Mouse (Mus musculus) kidney, postnatal 0 days (tissue): Measurements from ENCODE around the gene Sdk2. TPM values are rescaled to one million over a fixed set of nuclear protein-coding genes. Genes with fewer than 3 reads are reported as not detected.

ENCODE experiments used
- ATAC-seq: fragments of 200-750 bp; cut with Nextera tagmentation; replicated peaks from 2 replicates; pipeline ENCODE4 v1.8.0; 2017; ENCODE audit warnings: low read depth, moderate number of reproducible peaks, moderate TSS enrichment, moderate library complexity; ENCODE audit not compliant: low FRiP score
- DNase-seq: peaks from one replicate; pipeline ENCODE4 v3.0.0-alpha.2; 2016; ENCODE audit warnings: low spot score
- H3K27ac ChIP-seq: fragments of 300-500 bp; sonication (generic); 2 replicates; pipeline ENCODE4 v1.5.1; 2014; ENCODE audit warnings: mild to moderate bottlenecking
- H3K27me3 ChIP-seq: fragments of 300-500 bp; sonication (generic); 2 replicates; pipeline ENCODE4 v1.6.1; 2014; ENCODE audit warnings: low read length, mixed read lengths; ENCODE audit not compliant: insufficient read depth
- H3K36me3 ChIP-seq: fragments of 300-500 bp; sonication (generic); 2 replicates; pipeline ENCODE4 v1.6.1; 2014; ENCODE audit warnings: low read length, mixed read lengths; ENCODE audit not compliant: insufficient read depth
- H3K4me1 ChIP-seq: fragments of 300-500 bp; sonication (generic); replicated peaks from 2 replicates; pipeline ENCODE4 v1.6.1; 2014; ENCODE audit warnings: antibody characterized with exemption, low read length, mixed read lengths; ENCODE audit not compliant: insufficient read depth
- H3K4me2 ChIP-seq: fragments of 300-500 bp; sonication (generic); 2 replicates; pipeline ENCODE4 v1.6.1; 2014; ENCODE audit warnings: mild to moderate bottlenecking, low read length, moderate library complexity, mixed read lengths
- H3K4me3 ChIP-seq: fragments of 300-500 bp; sonication (generic); replicated peaks from 2 replicates; pipeline ENCODE4 v1.5.1; 2014; ENCODE audit warnings: low read depth, low read length
- H3K9ac ChIP-seq: fragments of 300-500 bp; sonication (generic); 2 replicates; pipeline ENCODE4 v1.6.1; 2014; ENCODE audit warnings: low read depth, low read length
- H3K9me3 ChIP-seq: fragments of 300-500 bp; sonication (generic); replicated peaks from 2 replicates; pipeline ENCODE4 v1.6.1; 2016; ENCODE audit warnings: low read length, inconsistent platforms, mixed read lengths
- CTCF ChIP-seq: IDR thresholded peaks from 2 replicates; pipeline ENCODE4 v1.5.1; 2016; ENCODE audit warnings: antibody characterized with exemption, low read depth, mild to moderate bottlenecking, moderate library complexity
- WGBS: fragments of 180-500 bp; shearing (Covaris S2); extraction: QIAGEN DNeasy Blood & Tissue Kit; methylation state at CpG from one replicate; pipeline ENCODE4 v1.1.7; 2014; 5-methylcytosine and 5-hydroxymethylcytosine counted together
- polyA plus RNA-seq: library from polyadenylated mRNA; unstranded; fragments of >200 nt; fragmentation: Nextera tagmentation; extraction: Ambion mirVana; gene quantifications from 2 replicates; pipeline ENCODE4 v1.2.1, GENCODE M21; 2015

The Sdk2 gene
- polyA plus RNA-seq, 1 experiment from 2014 or later, result 2.2 TPM

DNA sequence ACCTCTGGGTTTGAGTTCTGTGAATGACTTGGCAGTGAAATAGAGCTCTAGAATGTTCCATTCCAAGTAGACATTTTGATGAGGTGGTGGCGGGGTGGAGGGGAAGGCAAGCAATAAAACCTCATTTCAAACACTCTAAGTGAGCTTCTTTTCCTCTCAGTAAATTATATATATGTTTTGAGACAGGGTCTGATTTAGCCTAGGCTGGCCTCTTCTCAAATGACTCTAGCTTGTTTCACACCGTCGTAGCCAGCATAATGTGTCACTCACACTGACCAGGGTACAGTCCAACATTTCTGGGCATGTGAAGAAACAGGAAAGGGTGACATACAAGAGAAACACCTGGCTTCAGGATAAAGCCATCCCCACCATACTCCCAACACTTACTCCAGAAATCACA, 68.1 kb downstream of the Sdk2 start:
- Histone ChIP-seq H3K27me3 (no peaks in the 10 kb centered on the region), H3K4me2 (no peak overlapping the region), H3K9me3 (no peaks in the 10 kb centered on the region), H3K4me3 (no peak overlapping the region), H3K4me1 (no peaks in the 10 kb centered on the region), H3K27ac (no peak overlapping the region), H3K36me3 (no peaks in the 10 kb centered on the region), H3K9ac (no peak overlapping the region)
- 56% methylated on average over 3 of the region's 3 CpGs for WGBS
- no peak for TF ChIP-seq CTCF
- DNase-seq, result peak; percentile 52
- ATAC-seq, result no peak

DNA sequence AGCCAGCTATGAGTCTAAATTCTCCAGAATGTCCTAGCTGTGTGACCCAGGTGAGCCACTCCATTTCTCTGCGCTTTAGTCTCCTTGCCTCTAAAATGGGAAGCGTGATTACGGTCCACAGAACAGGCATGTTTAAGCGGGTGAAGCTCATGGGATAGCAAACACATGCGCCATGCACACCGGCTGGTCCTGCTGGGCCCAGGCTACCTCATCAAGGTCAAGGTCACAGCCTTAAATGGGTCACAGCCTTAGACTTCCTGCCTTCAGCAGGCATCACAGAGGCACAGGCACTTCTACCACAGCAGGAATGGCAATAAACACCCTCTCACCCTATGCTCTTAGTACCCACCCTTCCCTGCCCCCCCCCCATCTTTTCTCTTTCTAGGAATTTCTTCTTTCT, 72.9 kb downstream of the Sdk2 start:
- Histone ChIP-seq H3K9ac (no peak overlapping the region), H3K4me3 (no peak overlapping the region), H3K4me2 (no peak overlapping the region), H3K4me1 (no peaks in the 10 kb centered on the region; the same call in 1 of the 2 replicates), H3K36me3 (no peaks in the 10 kb centered on the region), H3K27me3 (no peaks in the 10 kb centered on the region), H3K27ac (no peak overlapping the region), H3K9me3 (no peaks in the 10 kb centered on the region)
- ATAC-seq (no peak), DNase-seq (no peak)
- no peak for TF ChIP-seq CTCF
- 94% methylated on average over 6 of the region's 6 CpGs for WGBS

DNA sequence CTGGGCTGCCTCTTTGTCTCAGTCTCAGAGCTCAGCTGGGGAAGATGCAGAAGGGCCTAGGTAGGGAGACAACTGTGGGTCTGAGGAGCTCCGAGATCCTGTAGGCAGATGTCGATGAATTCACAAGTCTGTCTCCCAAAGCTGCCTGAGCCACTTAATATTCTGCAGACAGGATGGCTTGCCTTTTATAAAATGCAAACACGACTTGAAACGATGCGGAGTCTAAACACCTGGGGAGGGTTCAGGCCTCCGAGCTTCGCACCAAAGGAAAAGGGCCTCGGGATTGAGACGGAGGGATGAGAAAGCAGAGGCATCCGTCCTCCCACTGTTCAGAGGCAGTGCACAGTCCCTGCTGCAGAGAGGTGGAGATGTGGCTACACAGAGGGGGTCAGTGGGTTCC, 74.0 kb downstream of the Sdk2 start:
- Histone ChIP-seq H3K27me3 (no peaks in the 10 kb centered on the region), H3K4me3 (no peak overlapping the region), H3K27ac (no peak overlapping the region), H3K36me3 (no peaks in the 10 kb centered on the region), H3K4me1 (no peaks in the 10 kb centered on the region; the same call in 1 of the 2 replicates), H3K9ac (no peak overlapping the region), H3K9me3 (no peaks in the 10 kb centered on the region), H3K4me2 (no peak overlapping the region)
- TF ChIP-seq CTCF, result no peak
- 76% methylated on average over 10 of the region's 10 CpGs for WGBS
- DNase-seq, result no peak
- no peak for ATAC-seq

DNA sequence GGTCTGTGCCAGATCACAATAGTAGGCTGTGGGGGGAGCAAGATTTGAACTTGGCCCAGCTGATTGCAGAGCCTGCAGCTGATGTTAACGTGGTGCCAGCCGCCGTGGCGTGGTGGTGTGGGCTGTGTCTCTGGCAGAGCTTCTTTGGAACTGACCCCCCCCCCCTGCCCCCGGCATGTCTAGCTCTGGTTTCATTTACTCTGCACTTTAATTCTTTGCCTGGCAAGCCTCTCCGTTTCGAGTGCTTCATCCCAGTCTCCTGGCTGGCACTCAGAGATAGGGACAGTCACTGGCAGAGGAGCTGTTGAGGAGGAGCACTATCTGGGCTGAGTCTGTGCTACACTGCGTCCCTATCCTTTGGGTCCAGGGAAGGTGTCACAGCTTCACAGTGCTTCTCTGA, 75.0 kb downstream of the Sdk2 start:
- H3K4me1 ChIP-seq, result no peaks in the 10 kb centered on the region; the same call in 1 of the 2 replicates
- ATAC-seq, result no peak
- WGBS, result 73% methylated on average over 8 of the region's 8 CpGs
- H3K4me3 ChIP-seq, result no peak overlapping the region
- no peaks in the 10 kb centered on the region for H3K27me3 ChIP-seq
- TF ChIP-seq CTCF, result no peak
- DNase-seq, result no peak
- no peaks in the 10 kb centered on the region for H3K9me3 ChIP-seq
- no peak overlapping the region for H3K27ac ChIP-seq
- H3K36me3 ChIP-seq, result no peaks in the 10 kb centered on the region
- no peak overlapping the region for H3K9ac ChIP-seq
- no peak overlapping the region for H3K4me2 ChIP-seq

DNA sequence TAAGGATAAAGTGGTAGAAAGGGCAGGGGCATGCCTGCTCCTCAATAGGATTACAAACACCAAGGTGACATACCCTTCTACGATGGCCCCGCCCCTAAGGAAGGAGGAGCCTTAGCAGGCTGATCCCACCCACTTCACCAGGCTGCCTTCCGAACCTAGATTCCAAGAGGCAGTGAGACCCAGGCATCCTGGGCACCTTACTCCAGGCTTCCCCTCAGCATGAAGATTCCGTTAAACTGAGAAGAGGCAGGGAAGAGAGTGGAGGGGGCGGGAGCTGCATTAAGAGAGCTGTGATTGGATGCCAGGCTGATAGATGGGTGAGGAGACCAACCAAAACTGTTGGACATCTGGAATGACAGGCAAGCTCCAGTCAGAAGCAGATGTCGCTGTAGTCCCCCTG, 76.4 kb downstream of the Sdk2 start:
- Histone ChIP-seq H3K27me3 (no peaks in the 10 kb centered on the region), H3K4me1 (no peaks in the 10 kb centered on the region; the same call in 1 of the 2 replicates), H3K27ac (no peak overlapping the region), H3K9me3 (no peaks in the 10 kb centered on the region), H3K36me3 (no peaks in the 10 kb centered on the region), H3K4me2 (peak overlapping the region; percentile 45), H3K4me3 (no peak overlapping the region), H3K9ac (no peak overlapping the region)
- DNase-seq (peak; percentile 75), ATAC-seq (peak; percentile 56)
- 6% methylated on average over 6 of the region's 6 CpGs for WGBS
- TF ChIP-seq CTCF, result no peak

DNA sequence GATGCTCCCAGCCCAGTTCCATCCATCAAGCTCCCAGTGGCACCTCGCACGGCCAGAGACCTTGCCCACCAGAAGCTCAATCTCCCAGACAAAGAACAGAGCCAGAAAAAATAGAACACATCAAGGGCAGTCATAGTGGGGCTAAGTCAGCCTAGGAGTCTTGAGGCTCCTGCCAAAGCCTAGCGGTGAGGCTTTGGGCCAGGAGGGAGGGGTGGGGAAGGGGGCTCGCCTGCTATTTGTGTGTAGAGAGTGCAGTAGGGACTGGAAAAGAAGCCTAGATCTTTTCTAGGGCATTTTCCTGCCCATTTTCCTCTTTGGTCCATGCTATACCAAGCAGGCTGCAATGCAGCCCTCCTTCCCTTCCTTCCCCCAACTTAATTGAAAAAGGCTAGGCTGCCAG, 76.8 kb downstream of the Sdk2 start:
- H3K9me3 ChIP-seq, result no peaks in the 10 kb centered on the region
- no peak for ATAC-seq
- H3K4me3 ChIP-seq, result no peak overlapping the region
- no peak overlapping the region for H3K9ac ChIP-seq
- TF ChIP-seq CTCF, result no peak
- H3K27ac ChIP-seq, result no peak overlapping the region
- peak overlapping the region; percentile 45; the same call in 1 of the 2 replicates for H3K4me2 ChIP-seq
- no peak for DNase-seq
- H3K36me3 ChIP-seq, result no peaks in the 10 kb centered on the region
- 34% methylated on average over 4 of the region's 4 CpGs for WGBS
- no peaks in the 10 kb centered on the region; the same call in 1 of the 2 replicates for H3K4me1 ChIP-seq
- H3K27me3 ChIP-seq, result no peaks in the 10 kb centered on the region

DNA sequence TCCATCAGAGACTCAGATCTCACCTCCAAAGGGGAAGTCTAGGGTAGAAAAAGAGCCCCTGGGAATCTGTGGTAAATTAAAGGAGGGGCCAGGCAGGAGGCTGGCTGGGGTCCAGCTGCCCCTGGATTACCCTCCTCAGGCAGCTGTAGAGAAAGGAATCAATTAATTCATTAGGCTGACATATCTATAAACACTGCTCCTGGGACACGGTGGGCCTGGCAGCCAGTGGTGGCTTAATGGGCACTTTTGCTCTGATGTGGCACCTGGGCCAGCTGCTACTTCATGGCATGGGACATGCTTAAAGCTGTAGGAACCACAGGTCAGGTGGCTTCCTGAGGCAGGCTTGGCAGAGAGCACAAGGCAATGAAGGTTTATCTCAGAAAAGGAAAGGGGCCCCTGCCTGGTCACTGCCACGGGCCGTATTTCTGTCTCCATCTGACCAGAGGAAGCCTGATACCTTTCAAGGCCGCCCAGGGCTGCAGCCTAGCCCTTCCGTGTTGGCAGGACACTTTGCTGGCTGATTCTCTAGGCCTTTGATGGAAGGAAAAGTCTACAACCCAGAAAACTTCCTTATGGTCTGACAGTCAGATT, 80.9 kb downstream of the Sdk2 start:
- Histone ChIP-seq H3K9ac (no peak overlapping the region), H3K4me2 (no peak overlapping the region), H3K27ac (no peak overlapping the region), H3K9me3 (no peaks in the 10 kb centered on the region), H3K27me3 (no peaks in the 10 kb centered on the region), H3K4me1 (no peaks in the 10 kb centered on the region; the same call in 1 of the 2 replicates), H3K36me3 (no peaks in the 10 kb centered on the region), H3K4me3 (no peak overlapping the region)
- DNase-seq, result no peak
- no peak for TF ChIP-seq CTCF
- ATAC-seq, result no peak
- 19% methylated on average over 5 of the region's 5 CpGs for WGBS
